Mouse (Mus musculus): Measurements from ENCODE around the gene Pkp4. TPM values are rescaled to one million over a fixed set of nuclear protein-coding genes. Genes with fewer than 3 reads are reported as not detected.

The Pkp4 gene
- total and polyA plus RNA-seq, 3 experiments, result not detected

- Histone ChIP-seq H3K27me3 (ENCODE audit: control insufficient read depth in 1 of 2, insufficient read depth in 2 of 2, low read length in 2 of 2) (no peaks in the 10 kb centered on the region), H3K79me2 (ENCODE audit: control insufficient read depth, insufficient read depth, low read length, poor library complexity) (no peaks in the 10 kb centered on the region), H3K4me3 (ENCODE audit: control insufficient read depth in 1 of 2, insufficient read depth in 1 of 2, low read depth in 2 of 2, low read length in 2 of 2) (no peak overlapping the region), H3K36me3 (ENCODE audit: control insufficient read depth in 1 of 2, insufficient read depth in 2 of 2, low read length in 2 of 2) (no peaks in the 10 kb centered on the region), H3K4me1 (ENCODE audit: control insufficient read depth in 1 of 2, insufficient read depth in 2 of 2, low read length in 2 of 2) (no peaks in the 10 kb centered on the region), H3K27ac (ENCODE audit: control insufficient read depth, low read depth, low read length) (no peak overlapping the region), H3K9ac (ENCODE audit: control insufficient read depth, low read depth, low read length, poor library complexity, severe bottlenecking) (no peak overlapping the region), H3K9me3 (replicated peaks; ENCODE audit: insufficient read depth, low read length) (no peaks in the 10 kb centered on the region)
- TF ChIP-seq ZKSCAN1 (IDR thresholded peaks at IDR 0.05; ENCODE audit: low read depth, low read length) (no peak), E2F4 (IDR thresholded peaks at IDR 0.05; ENCODE audit: borderline replicate concordance, low read depth, low read length) (no peak), MXI1 (IDR thresholded peaks at IDR 0.05; ENCODE audit: low read depth, low read length) (no peak), ZC3H11A (IDR thresholded peaks at IDR 0.05; ENCODE audit: low read depth, low read length) (no peak), MAX (IDR thresholded peaks at IDR 0.05; ENCODE audit: low read length) (no peak), EP300 (IDR thresholded peaks at IDR 0.05; ENCODE audit: low read depth in 1 of 2, low read length in 2 of 2) (no peak)
- no peak for DNase-seq (ENCODE audit: low read depth, low spot score)
Observed at GRCm38 (mm10) chr2:59234537-59234936, 73.9 kb downstream of the Pkp4 start.

- H3K9me3 ChIP-seq (replicated peaks; ENCODE audit: insufficient read depth, low read length), result no peaks in the 10 kb centered on the region
- H3K79me2 ChIP-seq (ENCODE audit: control insufficient read depth, insufficient read depth, low read length, poor library complexity), result no peaks in the 10 kb centered on the region
- H3K9ac ChIP-seq (ENCODE audit: control insufficient read depth, low read depth, low read length, poor library complexity, severe bottlenecking), result no peak overlapping the region
- no peaks in the 10 kb centered on the region for H3K27me3 ChIP-seq (ENCODE audit: control insufficient read depth in 1 of 2, insufficient read depth in 2 of 2, low read length in 2 of 2)
- H3K27ac ChIP-seq (ENCODE audit: control insufficient read depth, low read depth, low read length), result no peak overlapping the region
- no peaks in the 10 kb centered on the region for H3K36me3 ChIP-seq (ENCODE audit: control insufficient read depth in 1 of 2, insufficient read depth in 2 of 2, low read length in 2 of 2)
- H3K4me3 ChIP-seq (ENCODE audit: control insufficient read depth in 1 of 2, insufficient read depth in 1 of 2, low read depth in 2 of 2, low read length in 2 of 2), result no peak overlapping the region
- H3K4me1 ChIP-seq (ENCODE audit: control insufficient read depth in 1 of 2, insufficient read depth in 2 of 2, low read length in 2 of 2), result no peaks in the 10 kb centered on the region
- TF ChIP-seq ZNF384 (IDR thresholded peaks at IDR 0.05; ENCODE audit: low read depth, low read length) (no peak), BHLHE40 (IDR thresholded peaks at IDR 0.05; ENCODE audit: borderline replicate concordance, low read depth, low read length) (no peak), JUND (IDR thresholded peaks at IDR 0.05; ENCODE audit: low read depth, low read length) (no peak)
- no peak for DNase-seq (ENCODE audit: low read depth, low spot score)
Observed at GRCm38 (mm10) chr2:59239841-59240395, 79.3 kb downstream of the Pkp4 start.

DNA sequence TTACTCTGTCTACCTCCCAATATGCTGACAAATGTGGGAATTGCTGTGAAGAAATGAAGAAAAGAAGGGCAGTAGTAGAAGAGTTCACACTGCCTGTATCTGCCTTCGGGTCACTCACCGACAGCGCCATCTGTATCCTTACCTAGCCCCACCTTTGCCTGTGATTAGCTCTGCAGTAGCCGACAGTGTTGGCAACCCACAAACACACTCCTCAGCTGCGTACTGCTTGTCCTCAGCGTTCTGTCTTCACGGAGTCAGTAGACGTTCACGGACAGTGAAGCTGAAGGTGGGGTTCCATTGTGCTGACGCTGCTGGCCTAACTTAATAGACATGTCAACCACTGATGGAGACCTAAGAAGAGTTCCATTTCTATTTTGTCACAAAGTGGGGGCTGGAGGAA lies 81.5 kb downstream of the Pkp4 start:
- no peak overlapping the region for H3K4me3 ChIP-seq (ENCODE audit: control insufficient read depth in 1 of 2, insufficient read depth in 1 of 2, low read depth in 2 of 2, low read length in 2 of 2)
- no peak for TF ChIP-seq JUND (IDR thresholded peaks at IDR 0.05; ENCODE audit: low read depth, low read length)
- TF ChIP-seq GABPA (IDR thresholded peaks at IDR 0.05; ENCODE audit: low read depth, low read length), result no peak
- TF ChIP-seq GATA1 (IDR thresholded peaks at IDR 0.05; ENCODE audit: low read depth, low read length), result no peak
- TF ChIP-seq E2F4 (IDR thresholded peaks at IDR 0.05; ENCODE audit: borderline replicate concordance, low read depth, low read length), result no peak
- TF ChIP-seq CTCF (IDR thresholded peaks at IDR 0.05 in 2 of 3, conservative IDR thresholded peaks at IDR 0.05 in 1 of 3; ENCODE audit: control insufficient read depth in 1 of 3, insufficient read depth in 1 of 3, low read depth in 2 of 3, low read length in 3 of 3, poor library complexity in 1 of 3, severe bottlenecking in 1 of 3), result no peak
- no peak for TF ChIP-seq POLR2AphosphoS5 (IDR thresholded peaks at IDR 0.05; ENCODE audit: borderline replicate concordance, low read depth, low read length)
- no peak for TF ChIP-seq NELFE (IDR thresholded peaks at IDR 0.05; ENCODE audit: low read depth, low read length)
- TF ChIP-seq MAZ (IDR thresholded peaks at IDR 0.05; ENCODE audit: low read depth, low read length), result no peak
- no peak for TF ChIP-seq ZKSCAN1 (IDR thresholded peaks at IDR 0.05; ENCODE audit: low read depth, low read length)
- no peak for TF ChIP-seq RAD21 (IDR thresholded peaks at IDR 0.05; ENCODE audit: low read depth, low read length)
- no peak for TF ChIP-seq MAX (IDR thresholded peaks at IDR 0.05; ENCODE audit: low read length)
- TF ChIP-seq MYB (IDR thresholded peaks at IDR 0.05; ENCODE audit: low read depth, low read length), result no peak
- no peak for TF ChIP-seq USF2 (IDR thresholded peaks at IDR 0.05; ENCODE audit: borderline replicate concordance in 1 of 2, insufficient read depth in 1 of 2, low read depth in 1 of 2, low read length in 2 of 2)
- TF ChIP-seq BHLHE40 (IDR thresholded peaks at IDR 0.05; ENCODE audit: borderline replicate concordance, low read depth, low read length), result no peak
- no peak for TF ChIP-seq MXI1 (IDR thresholded peaks at IDR 0.05; ENCODE audit: low read depth, low read length)
- TF ChIP-seq RCOR1 (IDR thresholded peaks at IDR 0.05; ENCODE audit: low read depth, low read length), result no peak
- TF ChIP-seq ETS1 (IDR thresholded peaks at IDR 0.05; ENCODE audit: low read depth, low read length), result no peak
- TF ChIP-seq MAFK (IDR thresholded peaks at IDR 0.05; ENCODE audit: borderline replicate concordance, low read depth, low read length), result no peak
- no peak for TF ChIP-seq USF1 (IDR thresholded peaks at IDR 0.05; ENCODE audit: low read depth, low read length)
- no peaks in the 10 kb centered on the region for H3K27me3 ChIP-seq (ENCODE audit: control insufficient read depth in 1 of 2, insufficient read depth in 2 of 2, low read length in 2 of 2)
- no peak overlapping the region for H3K9ac ChIP-seq (ENCODE audit: control insufficient read depth, low read depth, low read length, poor library complexity, severe bottlenecking)
- no peak for DNase-seq (ENCODE audit: low read depth, low spot score)
- no peaks in the 10 kb centered on the region for H3K9me3 ChIP-seq (replicated peaks; ENCODE audit: insufficient read depth, low read length)
- no peaks in the 10 kb centered on the region for H3K36me3 ChIP-seq (ENCODE audit: control insufficient read depth in 1 of 2, insufficient read depth in 2 of 2, low read length in 2 of 2)
- no peaks in the 10 kb centered on the region for H3K79me2 ChIP-seq (ENCODE audit: control insufficient read depth, insufficient read depth, low read length, poor library complexity)
- no peaks in the 10 kb centered on the region for H3K4me1 ChIP-seq (ENCODE audit: control insufficient read depth in 1 of 2, insufficient read depth in 2 of 2, low read length in 2 of 2)
- no peak overlapping the region for H3K27ac ChIP-seq (ENCODE audit: control insufficient read depth, low read depth, low read length)
